ENCODE assay signal across 23 mouse cellular contexts in genomic region chr19:56534337-56534736, GRCm38 (mm10). TPM values are rescaled to one million over a fixed set of nuclear protein-coding genes. Genes with fewer than 3 reads are reported as not detected.
DNase-seq lines count a peak whose midpoint lies in the region; ATAC-seq and TF ChIP-seq lines count a peak whose summit lies in the region.
"Had no signal": no experiment of that assay in that cellular context is flagged by ENCODE, and none has a peak within 500 bp of the region (broad histone marks: within the 10 kb centered on the region; RNA-seq: fewer than 3 reads in every experiment).

No protein-coding gene starts in this region.

- no peaks in the 10 kb centered on the region for H3K27me3 ChIP-seq in heart, adult 2 months (ENCODE audit: control insufficient read depth, insufficient read depth, low read length)
- H3K27me3 ChIP-seq in intestine, embryonic 16.5 days (replicated peaks; ENCODE audit: control insufficient read depth, insufficient read depth, low read length) = no peaks in the 10 kb centered on the region
- no peaks in the 10 kb centered on the region for H3K27me3 ChIP-seq in intestine, postnatal 0 days (replicated peaks; ENCODE audit: control insufficient read depth, insufficient read depth, low read length)
- no peaks in the 10 kb centered on the region for H3K27me3 ChIP-seq in stomach, embryonic 16.5 days (ENCODE audit: control insufficient read depth, insufficient read depth, low read length)
- H3K27me3 ChIP-seq: CH12.LX; embryonic facial prominence, embryonic 12.5 days; embryonic facial prominence, embryonic 15.5 days; hindbrain, embryonic 13.5 days; Patski had no signal

- no peak for TF ChIP-seq CTCF in heart, adult 2 months (IDR thresholded peaks at IDR 0.05)
- TF ChIP-seq CTCF in intestine, postnatal 0 days (IDR thresholded peaks at IDR 0.05; ENCODE audit: low read depth) = no peak

- peak overlapping the region; percentile 83 for H3K27ac ChIP-seq in heart, adult 2 months
- H3K27ac ChIP-seq in intestine, embryonic 16.5 days (ENCODE audit: low read length) = peak overlapping the region; percentile 15; the same call in 1 of the 2 replicates
- H3K27ac ChIP-seq in intestine, postnatal 0 days (ENCODE audit: low read depth, low read length) = no peak overlapping the region
- peak overlapping the region; percentile 95 for H3K27ac ChIP-seq in brown adipose tissue, adult 24 weeks (replicated peaks; ENCODE audit: low read depth, low read length)
- peak overlapping the region; percentile 87 for H3K27ac ChIP-seq in stomach, embryonic 16.5 days (ENCODE audit: low read length)
- H3K27ac ChIP-seq: embryonic facial prominence, embryonic 12.5 days; embryonic facial prominence, embryonic 15.5 days; hindbrain, embryonic 10.5 days; hindbrain, embryonic 13.5 days had no signal

- no peak for TF ChIP-seq POLR2A in heart, adult 2 months (IDR thresholded peaks at IDR 0.05; ENCODE audit: insufficient read depth, low read depth, low read length)

- ATAC-seq in intestine, embryonic 16.5 days = no peak
- ATAC-seq in intestine, postnatal 0 days = no peak
- ATAC-seq in stomach, embryonic 16.5 days (ENCODE audit: insufficient read depth, low FRiP score) = no peak
- ATAC-seq: forebrain, embryonic 14.5 days; hindbrain, embryonic 16.5 days; Patski had no signal

- H3K36me3 ChIP-seq in heart, adult 2 months (ENCODE audit: control insufficient read depth, insufficient read depth, low read length) = no peaks in the 10 kb centered on the region
- H3K36me3 ChIP-seq in intestine, embryonic 16.5 days (ENCODE audit: control insufficient read depth, insufficient read depth, low read length) = peaks cover 5% of the 10 kb centered on the region; the same call in 1 of the 2 replicates
- H3K36me3 ChIP-seq in intestine, postnatal 0 days (ENCODE audit: control insufficient read depth, insufficient read depth) = peaks cover 36% of the 10 kb centered on the region
- H3K36me3 ChIP-seq in stomach, embryonic 16.5 days (ENCODE audit: control insufficient read depth, insufficient read depth, low read length) = 0 out of 2 replicates have a peak, but pooled peaks cover 3% of the 10 kb centered on the region

- peaks cover 6% of the 10 kb centered on the region for H3K4me1 ChIP-seq in heart, adult 2 months (ENCODE audit: control insufficient read depth, insufficient read depth, low read length)
- H3K4me1 ChIP-seq in intestine, embryonic 16.5 days (ENCODE audit: control insufficient read depth, insufficient read depth, low read length) = peaks cover 4% of the 10 kb centered on the region; the same call in 1 of the 2 replicates
- H3K4me1 ChIP-seq in intestine, postnatal 0 days (replicated peaks; ENCODE audit: control insufficient read depth, insufficient read depth, low read length) = no peaks in the 10 kb centered on the region; the same call in 1 of the 2 replicates
- peaks cover 5% of the 10 kb centered on the region for H3K4me1 ChIP-seq in brown adipose tissue, adult 24 weeks (ENCODE audit: control insufficient read depth, insufficient read depth, insufficient read length, low read length)
- peaks cover 8% of the 10 kb centered on the region; the same call in 1 of the 2 replicates for H3K4me1 ChIP-seq in stomach, embryonic 16.5 days (ENCODE audit: control insufficient read depth, insufficient read depth, low read length)
- H3K4me1 ChIP-seq: embryonic facial prominence, embryonic 12.5 days; hindbrain, embryonic 10.5 days; hindbrain, embryonic 13.5 days had no signal

- intact Hi-C loops in heart, adult 2 months (cut with DNase I) = no loop called here

- no peak for TF ChIP-seq EP300 in heart, adult 2 months (IDR thresholded peaks at IDR 0.05; ENCODE audit: insufficient read depth, low read depth, low read length)

- no peaks in the 10 kb centered on the region for H3K9me3 ChIP-seq in intestine, embryonic 16.5 days (ENCODE audit: control insufficient read depth, low read length)
- H3K9me3 ChIP-seq in intestine, postnatal 0 days (ENCODE audit: control insufficient read depth) = no peaks in the 10 kb centered on the region
- no peaks in the 10 kb centered on the region for H3K9me3 ChIP-seq in stomach, embryonic 16.5 days (replicated peaks; ENCODE audit: control insufficient read depth, low read length)
- H3K9me3 ChIP-seq: embryonic facial prominence, embryonic 12.5 days; embryonic facial prominence, embryonic 15.5 days; G1E; hindbrain, embryonic 10.5 days; hindbrain, embryonic 13.5 days had no signal

- 78% methylated on average over 3 of the region's 3 CpGs for WGBS in heart, adult 2 months
- 82% methylated on average over 3 of the region's 3 CpGs for WGBS in intestine, embryonic 16.5 days
- WGBS in intestine, postnatal 0 days = 82% methylated on average over 3 of the region's 3 CpGs
- WGBS in stomach, embryonic 16.5 days = 68% methylated on average over 3 of the region's 3 CpGs

- no peaks in the 10 kb centered on the region for H3K79me2 ChIP-seq in heart, adult 2 months (replicated peaks; ENCODE audit: control insufficient read depth, insufficient read depth, low read length)

- no peak overlapping the region for H3K4me2 ChIP-seq in intestine, embryonic 16.5 days (ENCODE audit: low read depth, low read length)
- H3K4me2 ChIP-seq in intestine, postnatal 0 days (replicated peaks; ENCODE audit: low read depth) = no peak overlapping the region
- H3K4me2 ChIP-seq in stomach, embryonic 16.5 days (ENCODE audit: low read depth, low read length) = no peak overlapping the region
- H3K4me2 ChIP-seq: embryonic facial prominence, embryonic 12.5 days; embryonic facial prominence, embryonic 15.5 days; hindbrain, embryonic 13.5 days had no signal

- no peak overlapping the region for H3K9ac ChIP-seq in heart, adult 2 months (ENCODE audit: low read depth, low read length)
- no peak overlapping the region for H3K9ac ChIP-seq in intestine, embryonic 16.5 days (ENCODE audit: low read depth, low read length)
- no peak overlapping the region for H3K9ac ChIP-seq in intestine, postnatal 0 days (ENCODE audit: low read depth, low read length)
- H3K9ac ChIP-seq in stomach, embryonic 16.5 days (ENCODE audit: low read length) = no peak overlapping the region; the same call in 1 of the 2 replicates
- H3K9ac ChIP-seq: embryonic facial prominence, embryonic 12.5 days; embryonic facial prominence, embryonic 15.5 days; hindbrain, embryonic 13.5 days had no signal

- DNase-seq in heart, adult 2 months = no peak
- no peak for DNase-seq in heart, adult 8-10 months (ENCODE audit: low spot score)
- no peak for DNase-seq in right cerebral cortex, postnatal 10 days (ENCODE audit: low spot score in 2 of 2)
- DNase-seq: B cell, adult 2 months; cerebellum, adult 11 months; cerebellum, adult 2 months; cerebellum, adult 9-11 months; cerebellum, postnatal 25 days; gastrocnemius, postnatal 25 days; heart, postnatal 36 days had no signal

- no peak overlapping the region for H3K4me3 ChIP-seq in heart, adult 2 months
- no peak overlapping the region for H3K4me3 ChIP-seq in intestine, embryonic 16.5 days (ENCODE audit: low read length)
- H3K4me3 ChIP-seq in intestine, postnatal 0 days (ENCODE audit: low read depth, low read length) = no peak overlapping the region
- H3K4me3 ChIP-seq in brown adipose tissue, adult 24 weeks (ENCODE audit: insufficient read depth, low read depth, low read length) = no peak overlapping the region
- H3K4me3 ChIP-seq in stomach, embryonic 16.5 days (replicated peaks; ENCODE audit: low read length) = no peak overlapping the region
- H3K4me3 ChIP-seq: embryonic facial prominence, embryonic 12.5 days; embryonic facial prominence, embryonic 15.5 days; hindbrain, embryonic 10.5 days; hindbrain, embryonic 13.5 days had no signal

RNA-seq across cellular contexts. Expression of gene Dclre1a, which starts 13.7 kb away (rescaled TPM):
- 10 to 100 TPM in 1 of 2 experiments, 1 to 10 TPM in 1; 9.2 to 10.8 TPM for total RNA-seq in heart, adult 2 months (2021)
- 3.3 and 8.5 TPM in 2 replicates for polyA plus RNA-seq in heart, adult 2 months (2012; rRNA removed)
- 10 to 100 TPM in 2 of 4 experiments, 1 to 10 TPM in 2; 7.4 to 12.5 (median 10.6) TPM for total RNA-seq in heart, adult 8-10 months (2022)
- 19.8 and 20.5 TPM in 2 replicates for polyA plus RNA-seq in intestine, embryonic 16.5 days (2015; fragmentation: Nextera tagmentation; extraction: Ambion mirVana)
- 11.5 and 13.8 TPM in 2 replicates for polyA plus RNA-seq in intestine, postnatal 0 days (2015; fragmentation: Nextera tagmentation; extraction: Ambion mirVana)
- polyA plus RNA-seq in brown adipose tissue, adult 24 weeks (2012; ENCODE audit: insufficient read depth, insufficient read length, missing spikeins) = 5.2 and 5.5 TPM in 2 replicates
- 20.6 TPM in 2 replicates for polyA plus RNA-seq in stomach, embryonic 16.5 days (2015; fragmentation: Nextera tagmentation; extraction: Ambion mirVana)

RNA-seq across cellular contexts. Expression of gene Nhlrc2, which starts 13.7 kb away (rescaled TPM):
- total RNA-seq in heart, adult 2 months (2021) = 10 to 100 TPM; 26.9 to 28.0 TPM
- polyA plus RNA-seq in heart, adult 2 months (2012; rRNA removed) = 7.1 and 14.3 TPM in 2 replicates
- 10 to 100 TPM; 25.7 to 28.2 (median 27.7) TPM for total RNA-seq in heart, adult 8-10 months (2022)
- 13.4 and 14.9 TPM in 2 replicates for polyA plus RNA-seq in intestine, embryonic 16.5 days (2015; fragmentation: Nextera tagmentation; extraction: Ambion mirVana)
- polyA plus RNA-seq in intestine, postnatal 0 days (2015; fragmentation: Nextera tagmentation; extraction: Ambion mirVana) = 8.3 and 8.8 TPM in 2 replicates
- 9.3 and 9.9 TPM in 2 replicates for polyA plus RNA-seq in brown adipose tissue, adult 24 weeks (2012; ENCODE audit: insufficient read depth, insufficient read length, missing spikeins)
- polyA plus RNA-seq in stomach, embryonic 16.5 days (2015; fragmentation: Nextera tagmentation; extraction: Ambion mirVana) = 14.5 and 17.7 TPM in 2 replicates
